10 mouse cellular contexts compared by ENCODE assay signal in the genomic region with DNA sequence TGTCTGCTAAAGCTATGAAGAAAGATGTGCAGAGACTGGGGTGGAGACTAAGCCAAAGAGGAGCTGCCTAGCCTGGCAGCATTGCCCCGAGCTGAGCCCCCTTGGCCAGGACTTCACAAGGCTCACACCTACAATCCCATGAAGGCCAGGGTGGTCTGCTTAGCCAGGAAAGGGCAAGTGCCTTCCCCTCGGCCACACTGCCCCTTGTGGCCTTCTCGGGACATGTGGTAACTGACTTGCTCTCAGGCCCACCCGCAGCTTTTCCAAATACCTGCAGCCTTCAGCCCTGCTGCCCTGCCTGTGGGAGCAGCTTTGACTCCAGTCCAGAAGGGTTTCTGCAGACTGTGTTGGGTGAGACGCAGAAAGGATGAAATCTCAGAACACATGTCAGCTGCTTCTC. TPM values are rescaled to one million over a fixed set of nuclear protein-coding genes. Genes with fewer than 3 reads are reported as not detected.
DNase-seq lines count a peak whose midpoint lies in the region; ATAC-seq lines count a peak whose summit lies in the region.
"Had no signal": no experiment of that assay in that cellular context is flagged by ENCODE, and none has a peak within 500 bp of the region (broad histone marks: within the 10 kb centered on the region; RNA-seq: fewer than 3 reads in every experiment).

No protein-coding gene starts in this region.

- WGBS in forebrain, embryonic 11.5 days: 28% methylated on average over 5 of the region's 5 CpGs
- 18% methylated on average over 5 of the region's 5 CpGs for WGBS in forebrain, embryonic 14.5 days
- WGBS in limb, embryonic 10.5 days: 20% methylated on average over 5 of the region's 5 CpGs

- H3K9ac ChIP-seq in forebrain, embryonic 11.5 days (ENCODE audit: low read length): no peak overlapping the region
- H3K9ac ChIP-seq in forebrain, embryonic 14.5 days (ENCODE audit: low read length): no peak overlapping the region

- H3K4me2 ChIP-seq in forebrain, embryonic 11.5 days (ENCODE audit: low read depth, low read length, severe bottlenecking): no peak overlapping the region
- H3K4me2 ChIP-seq in forebrain, embryonic 14.5 days (ENCODE audit: low read length): no peak overlapping the region

- no peaks in the 10 kb centered on the region; the same call in 1 of the 2 replicates for H3K36me3 ChIP-seq in forebrain, embryonic 11.5 days (ENCODE audit: control insufficient read depth, insufficient read depth, low read length)
- H3K36me3 ChIP-seq in forebrain, embryonic 14.5 days (ENCODE audit: control insufficient read depth, insufficient read depth, low read length): no peaks in the 10 kb centered on the region
- H3K36me3 ChIP-seq in limb, embryonic 10.5 days: peaks cover 83% of the 10 kb centered on the region

- no peak for ATAC-seq in forebrain, embryonic 11.5 days (replicated peaks; ENCODE audit: low FRiP score)
- no peak for ATAC-seq in forebrain, embryonic 14.5 days

- H3K4me3 ChIP-seq in forebrain, embryonic 11.5 days (ENCODE audit: low read depth, low read length): no peak overlapping the region
- no peak overlapping the region for H3K4me3 ChIP-seq in forebrain, embryonic 14.5 days (ENCODE audit: low read depth, low read length)
- no peak overlapping the region for H3K4me3 ChIP-seq in limb, embryonic 10.5 days

- H3K27me3 ChIP-seq in forebrain, embryonic 11.5 days (ENCODE audit: control insufficient read depth, insufficient read depth, low read length): peaks cover 2% of the 10 kb centered on the region; the same call in 1 of the 2 replicates
- H3K27me3 ChIP-seq in forebrain, embryonic 14.5 days (replicated peaks; ENCODE audit: control insufficient read depth, insufficient read depth, low read length): peaks cover 7% of the 10 kb centered on the region; the same call in 1 of the 2 replicates
- peaks cover 72% of the 10 kb centered on the region for H3K27me3 ChIP-seq in limb, embryonic 10.5 days (ENCODE audit: low read depth, poor library complexity, severe bottlenecking)

- intact Hi-C loops in left cerebral cortex, postnatal 4 days (cut with DNase I): loop anchor here (10.0 kb wide), 1 partner anchor 258 kb away; no protein-coding TSS in a partner anchor
- intact Hi-C loops in left cerebral cortex, postnatal 14 days (cut with DNase I): loop anchor here (10.0 kb wide), 1 partner anchor 258 kb away; no protein-coding TSS in a partner anchor

- H3K4me1 ChIP-seq in forebrain, embryonic 11.5 days (replicated peaks; ENCODE audit: control insufficient read depth, insufficient read depth, low read length): no peaks in the 10 kb centered on the region
- H3K4me1 ChIP-seq in forebrain, embryonic 14.5 days (ENCODE audit: control insufficient read depth, insufficient read depth, low read length): no peaks in the 10 kb centered on the region
- H3K4me1 ChIP-seq in limb, embryonic 10.5 days: peaks cover 38% of the 10 kb centered on the region

- no peak overlapping the region for H3K27ac ChIP-seq in forebrain, embryonic 11.5 days (ENCODE audit: low read depth, low read length)
- H3K27ac ChIP-seq in forebrain, embryonic 14.5 days (ENCODE audit: low read depth, low read length): no peak overlapping the region
- no peak overlapping the region for H3K27ac ChIP-seq in limb, embryonic 10.5 days

- DNase-seq in forebrain, embryonic 11.5 days (ENCODE audit: low spot score): peak; percentile 71
- DNase-seq in forebrain, embryonic 14.5 days (ENCODE audit: low spot score): no peak
- DNase-seq in left cerebral cortex, postnatal 4 days: peak; percentile 34
- no peak for DNase-seq in left cerebral cortex, postnatal 14 days (ENCODE audit: low spot score in 2 of 2)
- DNase-seq in R1 (ENCODE audit: low read depth, low spot score): peak; percentile 54
- peak; percentile 71 for DNase-seq in limb, embryonic 10.5 days (ENCODE audit: low spot score)
- no peak for DNase-seq in urinary bladder, postnatal 25 days (ENCODE audit: low spot score)
- no peak for DNase-seq in testis, postnatal 10 days (ENCODE audit: low spot score)
- DNase-seq: adrenal gland, postnatal 25 days; cerebellum, adult 9-10 months had no signal

- H3K9me3 ChIP-seq in forebrain, embryonic 11.5 days (ENCODE audit: control insufficient read depth, low read length): no peaks in the 10 kb centered on the region
- no peaks in the 10 kb centered on the region for H3K9me3 ChIP-seq in forebrain, embryonic 14.5 days (replicated peaks; ENCODE audit: control insufficient read depth, low read length)
- H3K9me3 ChIP-seq in limb, embryonic 10.5 days (replicated peaks): no peaks in the 10 kb centered on the region

RNA-seq across cellular contexts. Expression of a gene that starts 8.1 kb away (rescaled TPM):
- polyA plus RNA-seq in forebrain, embryonic 11.5 days (2014; fragmentation: Nextera tagmentation; extraction: Ambion mirVana): 52.0 and 56.7 TPM in 2 replicates
- polyA plus RNA-seq in forebrain, embryonic 14.5 days (2014; fragmentation: Nextera tagmentation; extraction: Ambion mirVana): 78.3 and 91.4 TPM in 2 replicates
- 10 to 100 TPM; 47.8 to 57.1 TPM for total RNA-seq in left cerebral cortex, postnatal 4 days (2021)
- total RNA-seq in left cerebral cortex, postnatal 14 days (2021): 10 to 100 TPM; 51.8 to 55.9 TPM
- polyA plus RNA-seq in limb, embryonic 10.5 days (2016; fragmentation: Nextera tagmentation; extraction: Ambion mirVana): 44.7 and 74.6 TPM in 2 replicates

Comparison
In these comparisons a context has a peak if more than half of its experiments do, and no peak if none do; other contexts are left out.
1. DNase-seq: peak in forebrain, embryonic 11.5 days (single experiment), left cerebral cortex, postnatal 4 days (single experiment), R1 (single experiment) and limb, embryonic 10.5 days (single experiment); none in forebrain, embryonic 14.5 days (single experiment), left cerebral cortex, postnatal 14 days (0 of 2), urinary bladder, postnatal 25 days (single experiment) and testis, postnatal 10 days (single experiment).